Mouse (Mus musculus) hematopoietic multipotent progenitor cell, adult 10-12 weeks (in vitro differentiated cells): ENCODE measurements around the gene Rnase2a. TPM values are rescaled to one million over a fixed set of nuclear protein-coding genes. Genes with fewer than 3 reads are reported as not detected.

Source experiments
- polyA plus RNA-seq: library from polyadenylated mRNA; stranded (reverse); fragments of >175 nt; gene quantifications from 2 replicates; pipeline ENCODE4 v1.2.3, GENCODE M21; 2012; ENCODE audit warnings: low replicate concordance

The Rnase2a gene
- not detected in 2 replicates for polyA plus RNA-seq

DNA sequence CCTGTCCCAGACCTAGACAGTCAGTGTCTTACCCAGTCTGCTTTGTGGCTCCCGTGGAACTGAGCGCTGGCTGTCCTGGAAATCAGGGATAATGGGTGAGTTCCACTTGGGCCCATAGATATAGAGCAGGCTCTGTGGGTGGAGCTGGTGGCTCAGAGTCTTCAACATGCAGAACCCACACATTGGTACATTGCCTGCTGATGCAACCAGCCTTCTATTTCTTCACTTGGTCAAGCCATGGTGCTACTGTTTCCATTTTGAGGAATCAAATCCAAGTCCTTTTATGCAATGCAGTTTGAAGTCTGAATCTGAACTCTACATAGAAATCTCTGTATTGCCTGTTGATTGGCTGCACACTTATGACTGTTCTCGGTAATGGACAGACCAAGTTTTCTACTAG, at the start of gene Rnase2a:
Gene Rnase2a (minus strand): TSS at position 72 of the 400 bp plus-strand sequence.

Other genes starting within 250 kb of the Rnase2a start
- not detected in 2 replicates for gene Rnase10, start 248.4 kb downstream of the Rnase2a start, polyA plus RNA-seq
- not detected in 2 replicates for gene Rnase9, start 214.2 kb downstream of the Rnase2a start, polyA plus RNA-seq
- not detected in 2 replicates for gene Rnase11, start 205.9 kb downstream of the Rnase2a start, polyA plus RNA-seq
- 0.40 TPM in 1 of 2 replicates, not detected in the other for gene Rnase12, start 198.5 kb downstream of the Rnase2a start, polyA plus RNA-seq
- not detected in 2 replicates for gene Olfr750, start 181.7 kb downstream of the Rnase2a start, polyA plus RNA-seq
- 0.76 and 1.6 TPM in 2 replicates for gene Rnase4, start 165.0 kb downstream of the Rnase2a start, polyA plus RNA-seq
- gene Ang, start 165.0 kb downstream of the Rnase2a start, polyA plus RNA-seq, result 0.21 TPM in 1 of 2 replicates, not detected in the other
- not detected in 2 replicates for gene Eddm3b, start 141.7 kb downstream of the Rnase2a start, polyA plus RNA-seq
- gene Rnase6, start 132.2 kb downstream of the Rnase2a start, polyA plus RNA-seq, result 7.7 and 15.1 TPM in 2 replicates
- gene Rnase1, start 109.3 kb downstream of the Rnase2a start, polyA plus RNA-seq, result not detected in 2 replicates
- not detected in 2 replicates for gene Rnase2b, start 93.9 kb downstream of the Rnase2a start, polyA plus RNA-seq
- gene Ang2, start 57.0 kb downstream of the Rnase2a start, polyA plus RNA-seq, result not detected in 2 replicates
- not detected in 2 replicates for gene Ear14, start 52.7 kb downstream of the Rnase2a start, polyA plus RNA-seq
- gene Gm7247, start 105.6 kb upstream of the Rnase2a start, polyA plus RNA-seq, result not detected in 2 replicates
- not detected in 2 replicates for gene Vmn2r88, start 154.7 kb upstream of the Rnase2a start, polyA plus RNA-seq
- gene Vmn2r89, start 195.7 kb upstream of the Rnase2a start, polyA plus RNA-seq, result not detected in 2 replicates